Mouse (Mus musculus): ENCODE results near the gene Ap3s2.

Ap3s2 gene

DNA sequence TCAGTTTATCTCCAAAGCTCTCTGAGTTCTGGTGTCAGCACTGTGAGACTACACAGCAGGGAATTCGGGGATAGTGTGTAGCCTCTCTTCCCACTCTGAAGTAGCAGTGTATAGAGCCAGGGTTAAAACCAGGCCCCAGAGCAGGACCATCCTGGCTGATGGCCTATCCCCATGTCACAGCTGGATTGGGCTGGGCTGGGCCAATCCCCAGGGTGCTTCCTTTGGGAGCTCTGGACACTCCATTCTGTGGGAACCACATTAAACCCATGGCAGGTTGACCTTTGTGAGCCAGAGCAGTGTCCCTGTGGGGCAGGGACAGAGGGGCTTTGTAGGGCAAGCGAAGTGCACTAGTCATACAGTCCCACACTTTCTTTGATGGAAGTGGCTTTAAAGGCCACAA lies 74.1 kb downstream of the Ap3s2 start:
- DNase-seq (ENCODE audit: low spot score in 2 of 2) = no peak

DNA sequence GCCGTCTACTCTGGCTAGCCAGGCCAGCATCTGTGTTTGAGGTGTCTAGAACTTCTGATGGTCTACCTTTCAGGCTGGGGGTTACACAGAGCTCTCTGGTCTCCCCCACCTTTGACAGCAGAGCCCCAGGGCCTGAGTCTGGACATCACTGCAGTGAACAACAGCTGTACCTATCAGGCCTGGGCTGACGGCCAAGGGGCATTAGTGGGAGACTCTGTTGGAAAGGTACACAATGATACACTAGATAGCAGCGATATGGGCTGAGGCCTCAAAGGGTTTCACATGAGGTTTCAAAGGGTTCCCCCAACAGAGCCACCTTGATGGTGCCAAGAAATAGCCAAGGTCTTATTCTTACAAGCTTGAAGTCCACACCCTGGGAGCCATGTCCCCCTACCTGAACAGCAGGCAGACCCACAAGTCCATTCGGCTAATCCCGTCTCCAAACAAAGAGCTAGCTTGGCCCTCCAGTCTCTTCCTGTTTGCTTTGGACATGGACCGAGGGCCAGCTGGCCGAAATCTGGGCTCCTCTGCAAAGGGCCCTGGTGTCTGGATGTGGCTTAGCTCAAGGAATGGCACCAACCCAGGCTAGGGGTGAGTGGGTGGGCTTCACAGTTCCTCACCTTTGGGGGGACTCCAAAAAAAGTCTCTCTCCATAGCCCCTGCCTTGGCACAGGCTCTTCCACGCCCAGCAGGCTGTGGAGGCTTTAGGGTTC lies 76.2 kb downstream of the Ap3s2 start:
- DNase-seq (ENCODE audit: low spot score in 2 of 2) = no peak

DNA sequence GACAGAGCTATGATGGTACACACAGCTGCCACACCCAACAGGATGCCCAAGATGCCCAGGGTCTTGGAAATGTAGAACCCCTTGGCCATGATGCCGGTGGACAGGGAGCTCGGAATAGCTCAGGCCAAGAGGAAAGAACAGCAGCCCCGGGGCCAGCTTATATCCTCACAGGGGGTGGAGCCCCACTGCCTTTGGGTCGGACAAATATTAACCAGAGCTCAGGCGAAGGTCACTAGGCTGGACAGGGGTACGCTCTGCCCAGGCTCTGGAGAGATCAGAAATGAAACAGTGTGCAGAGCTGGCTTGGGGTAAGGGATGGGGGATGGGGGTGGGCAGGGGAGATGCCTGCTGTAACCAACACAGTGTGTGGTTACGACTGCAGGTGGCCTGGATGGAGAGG lies 78.3 kb downstream of the Ap3s2 start:
- DNase-seq (ENCODE audit: low spot score in 2 of 2) = no peak

DNA sequence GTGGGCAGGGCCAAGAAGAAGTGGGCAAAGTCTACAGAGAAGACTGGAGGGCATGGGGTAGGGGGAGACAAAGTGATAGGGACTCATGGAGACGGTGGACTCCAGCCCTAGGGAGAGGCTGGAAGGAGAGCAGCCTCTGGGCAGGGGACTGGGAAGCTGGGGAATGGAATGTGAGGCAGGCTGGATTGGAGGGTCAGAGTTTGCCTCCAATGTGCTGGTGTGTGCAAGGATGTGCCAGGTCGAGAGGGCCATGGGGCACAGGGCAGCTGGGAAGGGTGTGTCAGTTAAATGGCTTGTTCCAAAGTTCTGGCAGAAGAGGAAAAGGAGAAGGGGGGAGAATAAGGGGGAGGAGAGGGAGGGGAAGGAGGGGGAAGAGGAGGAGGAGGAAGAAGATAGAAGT lies 83.2 kb downstream of the Ap3s2 start:
- no peak for DNase-seq (ENCODE audit: low spot score in 2 of 2)

DNA sequence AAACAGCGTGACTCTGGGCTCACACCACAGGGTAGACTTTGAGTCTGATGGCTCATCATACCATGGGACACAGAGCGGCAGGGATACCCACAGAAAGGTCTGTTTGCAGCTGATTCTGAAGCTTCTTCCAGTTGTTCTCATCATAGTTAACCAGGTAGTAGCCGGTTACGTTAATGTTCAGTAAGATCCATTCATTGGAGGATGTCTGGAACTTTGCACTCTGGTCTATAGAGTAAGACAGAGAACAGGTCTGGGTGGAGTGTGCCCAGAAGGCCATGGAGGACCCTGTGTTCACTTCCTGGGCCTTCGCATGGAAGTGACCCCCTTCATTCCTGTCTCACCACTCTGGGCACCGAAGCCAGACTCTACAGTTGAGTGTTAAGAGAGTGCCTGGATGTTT lies 85.3 kb downstream of the Ap3s2 start:
- no peak for DNase-seq (ENCODE audit: low spot score in 2 of 2)

DNA sequence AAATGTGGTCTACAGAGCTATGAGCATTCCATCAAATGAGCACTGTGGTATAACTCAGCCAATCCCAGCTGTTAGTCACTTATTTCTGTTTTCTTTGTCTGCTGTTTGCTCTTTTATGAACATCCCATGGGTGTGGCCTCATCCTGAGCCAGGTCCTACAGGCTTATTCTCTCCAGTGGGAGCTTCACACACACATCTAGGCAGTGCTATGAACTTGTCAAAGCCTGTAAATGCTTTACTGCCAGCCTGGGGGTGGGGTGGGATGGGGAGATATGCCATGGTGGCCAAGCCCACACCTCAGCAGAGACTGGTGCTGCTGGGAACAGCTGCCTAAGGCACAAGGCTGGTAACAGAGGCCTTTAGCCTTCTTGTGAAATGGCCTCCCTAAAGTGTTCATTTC lies 87.5 kb downstream of the Ap3s2 start:
- DNase-seq (ENCODE audit: low spot score in 2 of 2) = no peak

DNA sequence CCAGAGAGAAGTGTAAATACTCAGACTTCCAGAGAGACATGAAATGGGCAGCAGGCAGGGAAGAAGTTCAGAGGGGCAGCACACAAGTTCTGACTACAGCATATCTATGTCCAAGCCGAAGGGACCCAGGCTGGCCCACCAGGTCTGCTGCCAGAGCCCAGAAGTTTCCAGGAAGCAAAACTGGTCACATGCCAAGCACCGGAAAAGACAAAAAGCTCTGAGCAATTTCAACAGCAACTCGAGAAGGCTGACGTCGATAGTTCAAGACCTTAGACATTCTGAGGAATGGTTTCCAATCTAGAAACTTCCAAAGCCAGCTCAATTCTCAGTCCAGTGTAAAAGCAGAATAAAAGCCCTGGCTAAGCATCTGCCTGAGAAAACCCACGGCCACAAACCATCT lies 88.9 kb downstream of the Ap3s2 start:
- DNase-seq (ENCODE audit: low spot score in 2 of 2) = no peak

DNA sequence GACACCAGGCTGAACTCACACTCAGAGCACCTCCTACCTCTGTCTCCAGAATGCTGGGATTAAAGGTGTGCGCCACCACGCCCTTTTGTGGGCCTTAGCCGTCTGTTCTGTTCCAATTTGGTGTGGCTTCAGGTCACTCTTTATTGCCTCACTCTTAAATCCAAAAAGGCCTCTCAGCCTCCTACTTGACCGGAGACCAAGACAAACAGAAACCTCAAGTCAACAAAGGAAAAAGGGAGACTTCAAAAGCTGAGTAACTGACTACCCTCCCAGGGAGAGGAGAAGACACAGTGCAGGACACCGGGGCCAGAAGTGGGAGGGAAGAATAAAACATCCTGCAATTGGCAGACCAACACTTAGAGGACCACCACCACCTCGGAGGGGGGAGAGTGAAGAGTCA lies 89.3 kb downstream of the Ap3s2 start:
- DNase-seq (ENCODE audit: low spot score in 2 of 2) = no peak

DNA sequence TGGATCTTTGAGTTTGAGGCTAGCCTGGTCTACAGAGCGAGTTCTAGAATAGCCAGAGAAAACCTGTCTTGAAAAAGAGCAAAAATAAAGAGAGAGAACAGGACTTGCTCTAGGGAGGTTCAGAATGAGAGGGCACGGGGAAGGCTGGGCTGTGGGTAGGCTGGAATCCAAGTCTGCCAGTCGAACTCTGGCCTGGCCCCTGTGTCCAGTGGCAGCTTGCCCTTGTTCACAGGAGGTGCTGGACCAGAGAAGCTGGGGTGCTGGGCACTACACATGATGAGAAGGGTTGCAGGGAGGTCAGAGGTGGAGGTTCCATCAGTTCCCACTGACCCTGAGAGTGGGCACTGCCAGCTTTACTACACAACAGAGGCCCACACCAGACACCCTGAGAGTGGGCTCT lies 92.1 kb downstream of the Ap3s2 start:
- DNase-seq (ENCODE audit: low spot score in 2 of 2) = no peak

Data from left cerebral cortex, adult 9 months (tissue).